Mouse (Mus musculus): Measurements from ENCODE around the gene Rngtt. TPM values are rescaled to one million over a fixed set of nuclear protein-coding genes. Genes with fewer than 3 reads are reported as not detected.
"Not testable (repeated sequence)": the region's sequence is repeated elsewhere in the genome, so short reads cannot be mapped to it uniquely, and the experiment has no call there.

Rngtt gene
- total and polyA plus RNA-seq, 3 experiments = 15.0 to 18.7 TPM; not detected in 1

DNA sequence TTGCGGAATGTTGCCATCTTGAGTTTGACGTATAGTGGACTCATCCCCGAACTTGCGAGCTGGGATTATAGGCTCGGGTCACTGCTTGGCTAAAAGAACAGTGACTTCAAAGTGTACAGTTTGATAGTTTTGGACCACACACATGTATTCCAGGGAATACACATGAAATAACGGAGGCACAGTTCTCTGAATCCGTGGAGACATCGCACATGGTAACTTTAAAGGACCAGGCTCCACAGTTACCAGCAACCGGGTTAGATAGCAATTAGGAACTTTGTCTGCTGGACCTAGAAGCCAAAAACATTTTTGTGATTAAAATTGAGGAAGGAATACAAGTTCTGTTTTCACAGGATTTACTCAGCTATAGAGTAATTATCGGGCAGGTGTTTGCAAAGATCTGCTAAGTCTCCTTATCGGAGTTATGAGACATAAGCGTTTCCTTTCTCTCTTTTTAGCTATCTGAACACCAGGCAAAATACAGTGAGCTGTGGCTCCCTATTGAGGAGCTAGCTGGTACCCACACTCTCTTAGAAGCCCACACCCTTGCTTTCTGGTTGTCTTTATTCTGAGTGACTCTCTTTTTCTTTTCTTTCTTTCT, 828 bp downstream of the Rngtt start (continued):
- TF ChIP-seq JUND (IDR thresholded peaks at IDR 0.05; ENCODE audit: low read depth, low read length) = no peak
- TF ChIP-seq SIN3A (IDR thresholded peaks at IDR 0.05; ENCODE audit: low read length) = peak; percentile 79
- peak; percentile 60 for TF ChIP-seq RCOR1 (IDR thresholded peaks at IDR 0.05; ENCODE audit: low read depth, low read length)
- TF ChIP-seq GATA1 (IDR thresholded peaks at IDR 0.05; ENCODE audit: low read depth, low read length) = peak; percentile 86
- TF ChIP-seq CTCF (IDR thresholded peaks at IDR 0.05 in 2 of 3, conservative IDR thresholded peaks at IDR 0.05 in 1 of 3; ENCODE audit: control insufficient read depth in 1 of 3, insufficient read depth in 1 of 3, low read depth in 2 of 3, low read length in 3 of 3, poor library complexity in 1 of 3, severe bottlenecking in 1 of 3) = no peak
- TF ChIP-seq MYC (IDR thresholded peaks at IDR 0.05; ENCODE audit: low read depth, low read length) = peak; percentile 71; the same call in 1 of the 2 replicates
- peak; percentile 80 for TF ChIP-seq EP300 (IDR thresholded peaks at IDR 0.05; ENCODE audit: low read depth in 1 of 2, low read length in 2 of 2)
- 0 out of 2 replicates have a peak, but pooled peaks have one; percentile 15 for TF ChIP-seq MEF2A (IDR thresholded peaks at IDR 0.05; ENCODE audit: extremely low read depth, insufficient replicate concordance, low read depth, low read length, poor library complexity, severe bottlenecking)
- no peak for TF ChIP-seq NELFE (IDR thresholded peaks at IDR 0.05; ENCODE audit: low read depth, low read length)
- TF ChIP-seq SMC3 (IDR thresholded peaks at IDR 0.05; ENCODE audit: low read depth, low read length) = no peak
- TF ChIP-seq POLR2AphosphoS5 (IDR thresholded peaks at IDR 0.05; ENCODE audit: borderline replicate concordance, low read depth, low read length) = no peak
- TF ChIP-seq CHD1 (IDR thresholded peaks at IDR 0.05; ENCODE audit: low read depth, low read length) = peak; percentile 57; the same call in 1 of the 2 replicates
- TF ChIP-seq ZC3H11A (IDR thresholded peaks at IDR 0.05; ENCODE audit: low read depth, low read length) = no peak
- TF ChIP-seq MYB (IDR thresholded peaks at IDR 0.05; ENCODE audit: low read depth, low read length) = no peak
- no peak for TF ChIP-seq ZKSCAN1 (IDR thresholded peaks at IDR 0.05; ENCODE audit: low read depth, low read length)
- TF ChIP-seq HCFC1 (IDR thresholded peaks at IDR 0.05; ENCODE audit: low read depth, low read length) = peak; percentile 45
- peak; percentile 36 for TF ChIP-seq TAL1 (IDR thresholded peaks at IDR 0.05; ENCODE audit: low read length)

DNA sequence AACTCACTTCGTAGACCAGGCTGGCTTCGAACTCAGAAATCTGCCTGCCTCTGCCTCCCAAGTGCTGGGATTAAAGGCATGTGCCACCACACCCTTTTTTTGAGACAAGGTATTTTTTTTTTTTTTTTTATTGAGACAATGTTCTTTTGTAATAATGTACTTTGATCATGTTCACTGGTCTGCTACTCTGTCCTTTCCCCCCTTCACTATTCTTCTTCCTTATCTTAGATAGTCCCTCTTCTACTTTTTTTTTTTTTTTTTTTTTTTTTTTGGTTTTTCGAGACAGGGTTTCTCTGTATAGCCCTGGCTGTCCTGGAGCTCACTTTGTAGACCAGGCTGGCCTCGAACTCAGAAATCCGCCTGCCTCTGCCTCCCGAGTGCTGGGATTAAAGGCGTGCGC, 4.0 kb downstream of the Rngtt start:
- not testable (repeated sequence) for H3K4me3 ChIP-seq (ENCODE audit: control insufficient read depth in 1 of 2, insufficient read depth in 1 of 2, low read depth in 2 of 2, low read length in 2 of 2); H3K27me3 ChIP-seq (ENCODE audit: control insufficient read depth in 1 of 2, insufficient read depth in 2 of 2, low read length in 2 of 2); H3K27ac ChIP-seq (ENCODE audit: control insufficient read depth, low read depth, low read length); H3K9ac ChIP-seq (ENCODE audit: control insufficient read depth, low read depth, low read length, poor library complexity, severe bottlenecking); H3K9me3 ChIP-seq (replicated peaks; ENCODE audit: insufficient read depth, low read length); DNase-seq (ENCODE audit: low read depth, low spot score)
- Histone ChIP-seq H3K36me3 (ENCODE audit: control insufficient read depth in 1 of 2, insufficient read depth in 2 of 2, low read length in 2 of 2) (peaks cover 5 to 18% of the 10 kb centered on the region in 2 experiments), H3K4me1 (ENCODE audit: control insufficient read depth in 1 of 2, insufficient read depth in 2 of 2, low read length in 2 of 2) (peaks cover 9 to 11% of the 10 kb centered on the region in 2 experiments), H3K79me2 (ENCODE audit: control insufficient read depth, insufficient read depth, low read length, poor library complexity) (peaks cover 59% of the 10 kb centered on the region)
- TF ChIP-seq ZNF384 (IDR thresholded peaks at IDR 0.05; ENCODE audit: low read depth, low read length) = peak; percentile 57

DNA sequence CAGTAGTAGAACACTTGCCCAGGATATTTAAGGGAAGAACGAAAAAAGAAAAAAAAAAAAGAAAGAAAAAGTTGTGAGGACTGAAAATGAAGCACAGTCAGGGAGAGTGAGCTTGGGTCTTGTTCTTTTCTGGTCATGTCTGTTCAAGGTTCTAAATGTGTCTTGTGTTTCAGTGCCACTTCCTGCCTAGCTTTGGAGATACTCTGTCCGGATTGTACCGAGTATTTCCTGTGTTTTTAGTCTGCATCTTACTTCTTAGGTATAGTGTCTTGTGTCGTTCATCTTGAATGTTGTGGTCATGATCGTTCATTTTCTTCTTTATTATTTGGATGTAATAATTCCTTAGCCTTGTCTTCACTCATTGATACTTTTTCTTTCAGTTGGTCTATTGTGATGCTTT, 5.7 kb downstream of the Rngtt start:
- Histone ChIP-seq H3K9me3 (replicated peaks; ENCODE audit: insufficient read depth, low read length) (no peaks in the 10 kb centered on the region), H3K27me3 (ENCODE audit: control insufficient read depth in 1 of 2, insufficient read depth in 2 of 2, low read length in 2 of 2) (no peaks in the 10 kb centered on the region), H3K9ac (ENCODE audit: control insufficient read depth, low read depth, low read length, poor library complexity, severe bottlenecking) (no peak overlapping the region), H3K79me2 (ENCODE audit: control insufficient read depth, insufficient read depth, low read length, poor library complexity) (peaks cover 60% of the 10 kb centered on the region), H3K36me3 (ENCODE audit: control insufficient read depth in 1 of 2, insufficient read depth in 2 of 2, low read length in 2 of 2) (peaks cover 7 to 21% of the 10 kb centered on the region in 2 experiments), H3K4me3 (ENCODE audit: control insufficient read depth in 1 of 2, insufficient read depth in 1 of 2, low read depth in 2 of 2, low read length in 2 of 2) (no peak overlapping the region), H3K4me1 (ENCODE audit: control insufficient read depth in 1 of 2, insufficient read depth in 2 of 2, low read length in 2 of 2) (peaks cover 11% of the 10 kb centered on the region in 2 experiments), H3K27ac (ENCODE audit: control insufficient read depth, low read depth, low read length) (no peak overlapping the region)
- TF ChIP-seq HCFC1 (IDR thresholded peaks at IDR 0.05; ENCODE audit: low read depth, low read length) (no peak), GABPA (IDR thresholded peaks at IDR 0.05; ENCODE audit: low read depth, low read length) (no peak), POLR2AphosphoS5 (IDR thresholded peaks at IDR 0.05; ENCODE audit: borderline replicate concordance, low read depth, low read length) (no peak), NELFE (IDR thresholded peaks at IDR 0.05; ENCODE audit: low read depth, low read length) (no peak)
- DNase-seq (ENCODE audit: low read depth, low spot score) = no peak
